Mouse (Mus musculus) spleen, adult 2 months (tissue): ENCODE data around the gene Nbea. TPM values are rescaled to one million over a fixed set of nuclear protein-coding genes. Genes with fewer than 3 reads are reported as not detected.

Source experiments
- DNase-seq, 2 experiments: peaks; one replicate each; pipeline versions ENCODE4 v3.0.0 to v3.0.0-alpha.2; 2012 to 2021; ENCODE audit warnings: low spot score in 2 of 2, low read depth in 1 of 2
- H3K27ac ChIP-seq: fragments of 200-500 bp; 2 replicates; pipeline ENCODE4 v1.5.1; 2012; ENCODE audit warnings: low read length, inconsistent platforms; ENCODE audit not compliant: insufficient read depth
- H3K27me3 ChIP-seq: fragments of 200-500 bp; 2 replicates; pipeline ENCODE4 v1.6.1; 2012; ENCODE audit warnings: mild to moderate bottlenecking, moderate library complexity, low read length, inconsistent platforms; ENCODE audit not compliant: control insufficient read depth, insufficient read depth
- H3K36me3 ChIP-seq: fragments of 200-500 bp; 2 replicates; pipeline ENCODE4 v1.6.1; 2012; ENCODE audit warnings: mild to moderate bottlenecking, low read length, inconsistent platforms; ENCODE audit not compliant: control insufficient read depth, insufficient read depth
- H3K4me1 ChIP-seq: fragments of 200-500 bp; 2 replicates; pipeline ENCODE4 v1.6.1; 2011; ENCODE audit warnings: inconsistent platforms; ENCODE audit not compliant: control insufficient read depth, insufficient read depth, insufficient read length
- H3K4me3 ChIP-seq: fragments of 200-500 bp; 2 replicates; pipeline ENCODE4 v1.5.1; 2011; ENCODE audit warnings: mild to moderate bottlenecking, inconsistent platforms; ENCODE audit not compliant: insufficient read depth, insufficient read length; ENCODE audit errors: extremely low read depth
- CTCF ChIP-seq: fragments of 200-500 bp; IDR thresholded peaks from 2 replicates; pipeline ENCODE4 v1.5.1; 2011; ENCODE audit warnings: mild to moderate bottlenecking, inconsistent platforms; ENCODE audit not compliant: insufficient read depth, insufficient read length, insufficient replicate concordance; ENCODE audit errors: extremely low read depth
- POLR2A ChIP-seq: fragments of 200-500 bp; IDR thresholded peaks from 2 replicates; pipeline ENCODE4 v1.6.1; 2011; ENCODE audit warnings: low read depth, low read length, inconsistent platforms
- WGBS: fragments of 180-500 bp; shearing (Covaris S2); methylation state at CpG from one replicate; pipeline ENCODE4 v1.1.7; 2018; 5-methylcytosine and 5-hydroxymethylcytosine counted together
- polyA plus RNA-seq: library from polyadenylated mRNA; depleted of rRNA; stranded (reverse); fragments of >200 nt; gene quantifications from 2 replicates; pipeline ENCODE4 v1.2.3, GENCODE M21; 2012

Nbea gene
- polyA plus RNA-seq, 1 experiment = 1.6 TPM

DNA sequence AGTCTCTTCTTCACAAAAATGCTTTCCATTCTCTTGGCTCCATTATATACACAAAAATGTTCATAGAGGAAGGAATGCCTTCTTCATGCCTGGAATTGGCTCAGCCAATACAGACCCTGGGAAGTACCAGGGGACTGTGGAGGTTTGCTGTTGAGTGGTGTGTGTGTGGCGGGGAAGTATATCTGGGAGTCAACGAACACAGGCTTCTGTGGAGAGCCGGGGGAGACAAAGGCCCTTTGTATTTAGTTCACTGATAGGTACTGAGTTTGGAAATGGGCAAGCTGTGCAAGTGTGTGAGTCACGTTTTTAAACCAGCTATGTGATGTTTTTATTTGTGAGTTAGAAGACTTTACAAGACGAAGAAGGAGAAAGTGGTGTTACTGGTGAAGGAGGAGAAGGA is 517.6 kb downstream of the Nbea start:
- Histone ChIP-seq H3K27ac (no peak overlapping the region), H3K4me3 (no peak overlapping the region), H3K36me3 (no peaks in the 10 kb centered on the region), H3K27me3 (no peaks in the 10 kb centered on the region), H3K4me1 (no peaks in the 10 kb centered on the region; the same call in 1 of the 2 replicates)
- DNase-seq = no peak
- WGBS = 93% methylated on average over 5 of the region's 5 CpGs
- no peak for TF ChIP-seq POLR2A
- TF ChIP-seq CTCF = no peak

DNA sequence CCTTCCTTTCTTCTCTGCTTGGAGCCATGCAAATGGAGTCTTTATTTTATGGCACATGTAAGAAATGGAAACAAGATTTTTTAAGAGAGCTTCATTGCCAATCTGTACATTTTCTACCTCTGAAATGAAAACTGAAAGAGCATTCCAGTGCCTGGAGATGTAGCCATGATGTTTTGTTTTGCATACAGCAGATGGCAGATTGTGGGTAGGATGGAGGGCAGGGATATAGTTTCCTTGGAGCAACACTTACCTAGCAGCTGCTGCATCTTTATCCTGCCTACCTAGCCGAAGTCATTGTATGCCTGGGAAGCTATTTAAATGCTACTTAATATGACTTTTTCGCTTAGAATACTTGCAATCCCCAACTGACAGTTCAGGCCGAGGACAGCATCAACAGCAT is 518.8 kb downstream of the Nbea start:
- no peak for DNase-seq
- Histone ChIP-seq H3K4me1 (peaks cover 2% of the 10 kb centered on the region; the same call in 1 of the 2 replicates), H3K27me3 (no peaks in the 10 kb centered on the region), H3K27ac (no peak overlapping the region), H3K4me3 (no peak overlapping the region), H3K36me3 (no peaks in the 10 kb centered on the region)
- TF ChIP-seq CTCF = no peak
- no peak for TF ChIP-seq POLR2A
- 86% methylated on average over 3 of the region's 3 CpGs for WGBS

GRCm38 (mm10) chr3:55661678-55662445 is 521.6 kb downstream of the Nbea start:
- DNase-seq = no peak
- Histone ChIP-seq H3K4me1 (0 out of 2 replicates have a peak, but pooled peaks cover 2% of the 10 kb centered on the region), H3K36me3 (no peaks in the 10 kb centered on the region), H3K27me3 (no peaks in the 10 kb centered on the region), H3K27ac (no peak overlapping the region), H3K4me3 (no peak overlapping the region)
- no peak for TF ChIP-seq POLR2A
- no peak for TF ChIP-seq CTCF
- 51% methylated on average over 9 of the region's 9 CpGs for WGBS

- WGBS = 56% methylated on average over 10 of the region's 10 CpGs
- DNase-seq = no peak
Observed at GRCm38 (mm10) chr3:55660261-55660838, 523.2 kb downstream of the Nbea start.

DNA sequence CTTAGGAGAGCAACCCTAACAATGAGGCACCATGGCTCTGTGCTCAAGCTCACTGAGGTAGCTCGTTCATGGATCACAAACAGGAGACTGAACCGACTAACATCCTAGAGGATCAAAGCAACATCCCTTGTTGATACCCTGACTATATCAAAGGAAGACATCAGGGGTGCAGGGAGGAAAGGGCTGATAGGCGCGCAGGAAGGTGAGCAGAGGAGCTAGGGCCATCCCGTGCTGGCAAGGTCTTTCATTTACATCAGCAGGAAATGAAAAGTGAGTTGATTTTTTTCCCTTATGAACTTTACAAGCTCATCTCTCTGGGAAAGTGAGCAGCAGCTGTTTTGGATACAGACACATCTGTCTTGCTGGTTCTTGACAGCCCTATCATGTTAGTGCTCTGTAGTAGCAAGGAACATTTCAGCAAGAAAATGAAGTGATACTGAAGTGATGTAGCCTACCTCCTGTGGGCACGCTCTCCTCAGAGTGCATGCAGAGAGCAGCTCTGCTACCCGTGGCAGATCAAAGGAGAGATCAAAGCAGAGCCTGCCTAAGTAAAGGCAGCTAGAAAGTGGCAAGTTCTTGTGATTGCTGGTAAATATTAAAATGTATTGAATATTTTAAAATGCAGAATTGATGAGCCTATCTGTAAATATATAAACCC is 523.8 kb downstream of the Nbea start:
- no peak for DNase-seq
- H3K4me3 ChIP-seq = no peak overlapping the region
- no peak for TF ChIP-seq CTCF
- TF ChIP-seq POLR2A = no peak
- 0 out of 2 replicates have a peak, but pooled peaks cover 2% of the 10 kb centered on the region for H3K4me1 ChIP-seq
- no peaks in the 10 kb centered on the region for H3K36me3 ChIP-seq
- no peak overlapping the region for H3K27ac ChIP-seq
- no peaks in the 10 kb centered on the region for H3K27me3 ChIP-seq
- 60% methylated on average over 7 of the region's 7 CpGs for WGBS

More at GRCm38 (mm10) chr3:55660261-55660838, 523.2 kb downstream of the Nbea start:
- H3K4me1 ChIP-seq = 0 out of 2 replicates have a peak, but pooled peaks cover 2% of the 10 kb centered on the region
- no peak overlapping the region for H3K27ac ChIP-seq
- H3K27me3 ChIP-seq = no peaks in the 10 kb centered on the region
- no peak for TF ChIP-seq CTCF
- TF ChIP-seq POLR2A = no peak
- no peak overlapping the region for H3K4me3 ChIP-seq
- H3K36me3 ChIP-seq = no peaks in the 10 kb centered on the region

DNA sequence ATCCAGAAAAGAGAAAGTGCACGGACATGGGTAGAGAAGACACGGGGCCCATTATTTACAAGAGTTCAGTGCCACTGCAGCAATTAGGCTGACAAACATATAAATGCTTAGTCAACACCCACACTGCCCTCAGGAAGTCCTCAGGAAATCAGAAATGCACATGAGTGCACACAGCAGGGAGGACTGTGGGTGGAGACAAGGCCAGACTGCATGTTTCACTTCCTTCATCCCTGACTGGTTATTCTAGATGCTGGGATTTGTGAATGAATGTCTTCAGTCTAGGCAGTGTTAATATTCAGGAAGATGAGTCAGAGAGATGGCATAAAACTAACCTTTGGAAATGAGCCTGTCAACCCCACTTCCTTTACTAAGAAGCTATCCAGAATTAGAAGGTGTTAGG is 531.2 kb downstream of the Nbea start:
- H3K36me3 ChIP-seq = no peaks in the 10 kb centered on the region
- no peak overlapping the region for H3K4me3 ChIP-seq
- WGBS = 10% methylated on average over 2 of the region's 2 CpGs
- no peaks in the 10 kb centered on the region for H3K4me1 ChIP-seq
- no peak for DNase-seq
- H3K27ac ChIP-seq = no peak overlapping the region
- H3K27me3 ChIP-seq = no peaks in the 10 kb centered on the region
- TF ChIP-seq POLR2A (no peak), CTCF (no peak)
